Mouse (Mus musculus) gastrocnemius, postnatal 36 days (tissue): Measurements from ENCODE around the gene Gnb1l. TPM values are rescaled to one million over a fixed set of nuclear protein-coding genes. Genes with fewer than 3 reads are reported as not detected.

Source experiments
- DNase-seq, 2 experiments: peaks; one replicate each; pipeline ENCODE4 v3.0.0; 2022
- intact Hi-C: fragments of 180-260 bp; cut with DNase I; formaldehyde crosslinking; loops from one replicate; pipeline ENCODE4 v1.15.1; 2025
- total RNA-seq, 2 experiments: library from RNA; stranded (reverse); gene quantifications; 2 replicates each; pipeline ENCODE4 v1.2.3; 2021

Gnb1l gene
- total RNA-seq, 2 experiments from 2014 or later, result 3.6 to 3.8 TPM

DNA sequence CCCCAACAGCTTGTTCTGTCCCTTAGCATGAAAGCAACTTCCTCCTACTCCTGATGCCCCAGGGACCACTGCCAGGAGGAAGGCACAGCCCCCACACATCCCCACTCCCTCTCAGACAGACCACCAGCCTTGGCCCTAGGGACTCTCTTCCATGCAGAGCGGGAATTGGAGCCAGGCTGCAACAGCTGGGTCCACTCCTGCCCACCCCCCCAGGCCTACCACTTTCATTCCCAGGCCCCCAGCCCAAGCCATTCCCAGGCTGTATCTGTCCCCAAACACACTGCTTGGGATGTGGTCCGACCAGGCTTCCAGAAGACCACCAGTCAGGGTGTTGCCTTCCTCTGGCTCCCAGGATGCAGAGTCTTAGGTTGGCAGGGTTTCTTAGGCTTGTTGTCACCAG, 110.6 kb downstream of the Gnb1l start:
- no peak for DNase-seq
- intact Hi-C loops, result loop anchor here (5.0 kb wide), 1 partner anchor 112 kb away; the partner anchor contains the start of genes Gnb1l and Rtl10

DNA sequence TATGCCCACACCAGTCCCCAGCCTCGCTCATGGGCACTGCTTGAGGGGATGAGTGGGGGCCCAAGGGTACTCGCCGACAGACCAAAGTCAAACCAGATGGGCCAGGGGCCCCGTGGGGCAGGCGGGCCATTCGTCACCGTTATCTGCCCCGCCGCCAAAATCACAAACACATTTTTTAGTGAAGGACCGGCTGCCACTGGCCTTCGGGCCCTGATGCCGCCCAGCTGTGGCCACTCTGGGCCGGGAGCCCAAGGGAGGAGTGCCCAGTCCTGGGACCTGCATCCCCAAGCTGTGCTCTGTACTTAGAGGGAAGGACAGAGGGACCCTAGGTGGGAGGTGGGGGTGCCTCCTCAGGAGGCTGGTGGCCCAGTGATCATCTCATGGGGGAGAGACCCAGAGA, 113.2 kb downstream of the Gnb1l start:
- no peak for DNase-seq
- intact Hi-C loops, result no loop called here

DNA sequence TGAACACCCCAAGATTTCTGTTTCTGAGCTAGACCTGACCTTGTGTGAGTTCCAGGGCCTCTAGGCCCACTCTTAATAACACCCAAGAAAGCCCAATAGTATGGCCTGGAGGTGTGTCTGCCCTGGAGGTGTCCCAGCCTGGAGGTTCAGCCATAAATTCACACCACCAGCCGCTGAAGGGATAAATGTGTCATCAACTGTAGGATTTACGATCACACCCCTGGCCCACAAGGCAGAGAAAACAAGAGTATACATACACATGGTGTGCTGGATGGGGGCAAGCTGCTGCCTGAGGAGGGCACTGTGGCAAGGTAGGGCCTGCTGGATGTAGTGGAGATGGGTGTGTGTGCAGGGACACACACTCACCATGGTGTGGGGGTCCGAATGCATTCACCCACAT, 114.8 kb downstream of the Gnb1l start:
- DNase-seq, result peak in 1 of 2 experiments; percentile 8
- intact Hi-C loops, result no loop called here

Other genes starting within 250 kb of the Gnb1l start
- gene Ranbp1, start 250.0 kb upstream of the Gnb1l start, total RNA-seq, result 10 to 100 TPM; 18.3 to 20.6 TPM
- not detected for gene Gm49776, start 240.4 kb upstream of the Gnb1l start, total RNA-seq
- gene Dgcr8, start 209.5 kb upstream of the Gnb1l start, total RNA-seq, result 10 to 100 TPM; 13.8 to 14.6 TPM
- gene Tango2, start 150.6 kb upstream of the Gnb1l start, total RNA-seq, result 10 to 100 TPM; 40.3 to 51.5 TPM
- 10 to 100 TPM; 10.2 to 14.3 TPM for gene Arvcf, start 150.5 kb upstream of the Gnb1l start, total RNA-seq
- 10 to 100 TPM; 16.4 to 17.6 TPM for gene Txnrd2, start 72.3 kb upstream of the Gnb1l start, total RNA-seq
- 10 to 100 TPM; 35.4 to 38.4 TPM for gene Comt, start 71.9 kb upstream of the Gnb1l start, total RNA-seq
- 1 to 10 TPM; 1.9 to 3.1 TPM for gene Rtl10, start 188 bp downstream of the Gnb1l start, total RNA-seq
- gene Tbx1, start 92.0 kb downstream of the Gnb1l start, total RNA-seq, result 10 to 100 TPM in 1 of 2 experiments, 1 to 10 TPM in 1; 8.7 to 11.1 TPM
- not detected for gene Gp1bb, start 123.7 kb downstream of the Gnb1l start, total RNA-seq
- 1 to 10 TPM in 1 of 2 experiments, under 1 TPM in 1; 0.94 to 1.5 TPM for gene Gm49601, start 127.7 kb downstream of the Gnb1l start, total RNA-seq
- gene Sept5, start 131.2 kb downstream of the Gnb1l start, total RNA-seq, result 1 to 10 TPM; 2.7 TPM